In the genomic region with DNA sequence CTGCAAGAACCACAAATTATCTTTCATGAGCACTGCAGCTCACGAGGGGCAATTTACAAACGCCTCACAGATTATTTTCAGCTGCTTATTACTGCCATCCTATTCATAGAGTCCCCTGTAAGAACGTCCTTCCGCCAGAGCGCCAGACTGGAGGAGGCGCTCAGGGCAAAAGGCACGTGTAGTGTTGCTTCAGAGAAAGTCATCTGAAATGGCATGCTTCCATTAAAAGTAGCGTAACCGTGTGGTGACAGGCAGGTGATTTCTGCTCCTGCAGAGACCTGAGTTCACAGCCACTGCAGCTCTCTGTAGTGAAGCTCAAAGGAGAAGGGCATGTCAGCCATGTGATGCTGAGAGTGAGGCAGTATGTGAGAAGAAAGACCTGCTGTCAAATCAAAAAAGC, we compare ENCODE assay signal across 18 mouse cellular contexts. TPM values are rescaled to one million over a fixed set of nuclear protein-coding genes. Genes with fewer than 3 reads are reported as not detected.
DNase-seq lines count a peak whose midpoint lies in the region; ATAC-seq and TF ChIP-seq lines count a peak whose summit lies in the region.
"Had no signal": no experiment of that assay in that cellular context is flagged by ENCODE, and none has a peak within 500 bp of the region (broad histone marks: within the 10 kb centered on the region; RNA-seq: fewer than 3 reads in every experiment).

No protein-coding gene starts in this region.

- no peak overlapping the region for H3K4me2 ChIP-seq in forebrain, embryonic 14.5 days (ENCODE audit: low read length)
- no peak overlapping the region for H3K4me2 ChIP-seq in forebrain, embryonic 11.5 days (ENCODE audit: low read depth, low read length, severe bottlenecking)
- no peak overlapping the region for H3K4me2 ChIP-seq in heart, postnatal 0 days (ENCODE audit: low read depth, low read length)
- no peak overlapping the region for H3K4me2 ChIP-seq in heart, embryonic 11.5 days
- no peak overlapping the region for H3K4me2 ChIP-seq in neural tube, embryonic 13.5 days
- no peak overlapping the region for H3K4me2 ChIP-seq in neural tube, embryonic 15.5 days
- H3K4me2 ChIP-seq: liver, embryonic 13.5 days had no signal

- H3K4me3 ChIP-seq in forebrain, embryonic 14.5 days (ENCODE audit: low read depth, low read length), result no peak overlapping the region
- H3K4me3 ChIP-seq in forebrain, embryonic 11.5 days (ENCODE audit: low read depth, low read length), result no peak overlapping the region
- H3K4me3 ChIP-seq in heart, postnatal 0 days (ENCODE audit: low read depth, low read length), result no peak overlapping the region
- no peak overlapping the region for H3K4me3 ChIP-seq in heart, embryonic 11.5 days (ENCODE audit: low read depth, low read length)
- no peak overlapping the region for H3K4me3 ChIP-seq in neural tube, embryonic 13.5 days
- H3K4me3 ChIP-seq in neural tube, embryonic 15.5 days (replicated peaks), result no peak overlapping the region
- no peak overlapping the region for H3K4me3 ChIP-seq in kidney, adult 2 months (ENCODE audit: insufficient read depth, low read depth, low read length)
- H3K4me3 ChIP-seq: liver, embryonic 13.5 days had no signal

- TF ChIP-seq EP300 in heart, postnatal 0 days (IDR thresholded peaks at IDR 0.05; ENCODE audit: low read depth), result no peak

- no peak overlapping the region for H3K9ac ChIP-seq in forebrain, embryonic 14.5 days (ENCODE audit: low read length)
- no peak overlapping the region for H3K9ac ChIP-seq in forebrain, embryonic 11.5 days (ENCODE audit: low read length)
- no peak overlapping the region for H3K9ac ChIP-seq in heart, postnatal 0 days (replicated peaks; ENCODE audit: low read depth, low read length)
- no peak overlapping the region for H3K9ac ChIP-seq in heart, embryonic 11.5 days (ENCODE audit: low read depth, low read length)
- H3K9ac ChIP-seq in neural tube, embryonic 13.5 days, result no peak overlapping the region
- H3K9ac ChIP-seq in neural tube, embryonic 15.5 days (replicated peaks), result no peak overlapping the region
- H3K9ac ChIP-seq: liver, embryonic 13.5 days had no signal

- peaks cover 19% of the 10 kb centered on the region for H3K4me1 ChIP-seq in forebrain, embryonic 14.5 days (ENCODE audit: control insufficient read depth, insufficient read depth, low read length)
- H3K4me1 ChIP-seq in forebrain, embryonic 11.5 days (replicated peaks; ENCODE audit: control insufficient read depth, insufficient read depth, low read length), result no peaks in the 10 kb centered on the region
- no peaks in the 10 kb centered on the region for H3K4me1 ChIP-seq in heart, postnatal 0 days (ENCODE audit: control insufficient read depth, insufficient read depth)
- H3K4me1 ChIP-seq in heart, embryonic 11.5 days (ENCODE audit: control insufficient read depth, insufficient read depth, low read length), result peaks cover 7% of the 10 kb centered on the region; the same call in 1 of the 2 replicates
- peaks cover 24% of the 10 kb centered on the region for H3K4me1 ChIP-seq in neural tube, embryonic 13.5 days (replicated peaks)
- H3K4me1 ChIP-seq in neural tube, embryonic 15.5 days, result peaks cover 7% of the 10 kb centered on the region; the same call in 1 of the 2 replicates
- no peaks in the 10 kb centered on the region for H3K4me1 ChIP-seq in kidney, adult 2 months (ENCODE audit: control insufficient read depth, insufficient read depth, low read length)
- H3K4me1 ChIP-seq: liver, embryonic 13.5 days had no signal

- no peaks in the 10 kb centered on the region for H3K9me3 ChIP-seq in forebrain, embryonic 14.5 days (replicated peaks; ENCODE audit: control insufficient read depth, low read length)
- H3K9me3 ChIP-seq in forebrain, embryonic 11.5 days (ENCODE audit: control insufficient read depth, low read length), result no peaks in the 10 kb centered on the region
- H3K9me3 ChIP-seq in heart, postnatal 0 days (replicated peaks; ENCODE audit: control insufficient read depth, low read length), result no peaks in the 10 kb centered on the region
- no peaks in the 10 kb centered on the region for H3K9me3 ChIP-seq in heart, embryonic 11.5 days (replicated peaks; ENCODE audit: control insufficient read depth, low read length)
- H3K9me3 ChIP-seq in neural tube, embryonic 13.5 days, result no peaks in the 10 kb centered on the region
- no peaks in the 10 kb centered on the region for H3K9me3 ChIP-seq in neural tube, embryonic 15.5 days (replicated peaks)
- H3K9me3 ChIP-seq: liver, embryonic 13.5 days had no signal

- no peak overlapping the region; the same call in 1 of the 2 replicates for H3K27ac ChIP-seq in forebrain, embryonic 14.5 days (ENCODE audit: low read depth, low read length)
- no peak overlapping the region for H3K27ac ChIP-seq in forebrain, embryonic 11.5 days (ENCODE audit: low read depth, low read length)
- H3K27ac ChIP-seq in heart, postnatal 0 days (ENCODE audit: low read depth), result no peak overlapping the region
- H3K27ac ChIP-seq in heart, embryonic 11.5 days (ENCODE audit: low read depth, low read length), result no peak overlapping the region
- 0 out of 2 replicates have a peak overlapping the region, but pooled peaks have one; percentile 28 for H3K27ac ChIP-seq in neural tube, embryonic 13.5 days (replicated peaks)
- H3K27ac ChIP-seq in neural tube, embryonic 15.5 days (replicated peaks), result no peak overlapping the region
- no peak overlapping the region for H3K27ac ChIP-seq in kidney, adult 2 months (ENCODE audit: insufficient read depth, low read depth, low read length)
- H3K27ac ChIP-seq: hindbrain, postnatal 0 days; liver, embryonic 13.5 days had no signal

- H3K36me3 ChIP-seq in forebrain, embryonic 14.5 days (ENCODE audit: control insufficient read depth, insufficient read depth, low read length), result no peaks in the 10 kb centered on the region
- no peaks in the 10 kb centered on the region for H3K36me3 ChIP-seq in forebrain, embryonic 11.5 days (ENCODE audit: control insufficient read depth, insufficient read depth, low read length)
- H3K36me3 ChIP-seq in heart, postnatal 0 days (replicated peaks; ENCODE audit: control insufficient read depth, insufficient read depth, low read length), result no peaks in the 10 kb centered on the region
- H3K36me3 ChIP-seq in heart, embryonic 11.5 days (ENCODE audit: control insufficient read depth, insufficient read depth, low read length), result no peaks in the 10 kb centered on the region
- H3K36me3 ChIP-seq in neural tube, embryonic 13.5 days, result no peaks in the 10 kb centered on the region
- H3K36me3 ChIP-seq in neural tube, embryonic 15.5 days, result no peaks in the 10 kb centered on the region
- no peaks in the 10 kb centered on the region for H3K36me3 ChIP-seq in kidney, adult 2 months (ENCODE audit: control insufficient read depth, insufficient read depth, low read length)
- H3K36me3 ChIP-seq: liver, embryonic 13.5 days had no signal

- peak; percentile 47 for DNase-seq in forebrain, embryonic 14.5 days (ENCODE audit: low spot score)
- DNase-seq in forebrain, embryonic 11.5 days (ENCODE audit: low spot score), result no peak
- peak; percentile 12 for DNase-seq in heart, postnatal 0 days (ENCODE audit: low spot score)
- no peak for DNase-seq in adrenal gland, adult 8-10 months
- no peak for DNase-seq in kidney, adult 2 months
- DNase-seq: cerebellum, adult 11-12 months; kidney, adult 18-20 months; kidney, postnatal 36 days; left cerebral cortex, postnatal 4 days; liver, embryonic 13.5 days had no signal

- no peak for TF ChIP-seq POLR2A in kidney, adult 2 months (IDR thresholded peaks at IDR 0.05; ENCODE audit: low read depth, low read length)

- H3K27me3 ChIP-seq in forebrain, embryonic 14.5 days (replicated peaks; ENCODE audit: control insufficient read depth, insufficient read depth, low read length), result no peaks in the 10 kb centered on the region
- peaks cover 2% of the 10 kb centered on the region; the same call in 1 of the 2 replicates for H3K27me3 ChIP-seq in forebrain, embryonic 11.5 days (ENCODE audit: control insufficient read depth, insufficient read depth, low read length)
- H3K27me3 ChIP-seq in heart, postnatal 0 days (ENCODE audit: control insufficient read depth, insufficient read depth, low read length), result no peaks in the 10 kb centered on the region
- no peaks in the 10 kb centered on the region for H3K27me3 ChIP-seq in heart, embryonic 11.5 days (ENCODE audit: control insufficient read depth, insufficient read depth, low read length)
- H3K27me3 ChIP-seq in neural tube, embryonic 13.5 days, result no peaks in the 10 kb centered on the region
- H3K27me3 ChIP-seq in neural tube, embryonic 15.5 days (replicated peaks), result no peaks in the 10 kb centered on the region
- no peaks in the 10 kb centered on the region for H3K27me3 ChIP-seq in kidney, adult 2 months (replicated peaks; ENCODE audit: control insufficient read depth, insufficient read depth, low read length)
- H3K27me3 ChIP-seq: liver, embryonic 13.5 days; Patski had no signal

- 51% methylated on average over 9 of the region's 9 CpGs for WGBS in forebrain, embryonic 14.5 days
- WGBS in forebrain, embryonic 11.5 days, result 74% methylated on average over 9 of the region's 9 CpGs
- WGBS in heart, postnatal 0 days, result 32% methylated on average over 9 of the region's 9 CpGs
- WGBS in heart, embryonic 11.5 days (ENCODE audit: insufficient replicate concordance), result 61% methylated on average over 9 of the region's 9 CpGs
- WGBS in neural tube, embryonic 13.5 days, result 50% methylated on average over 9 of the region's 9 CpGs
- WGBS in neural tube, embryonic 15.5 days, result 32% methylated on average over 9 of the region's 9 CpGs
- 67% methylated on average over 9 of the region's 9 CpGs for WGBS in kidney, adult 2 months

- 0 out of 2 replicates have a peak, but pooled peaks have one; percentile 21 for ATAC-seq in forebrain, embryonic 14.5 days
- ATAC-seq in forebrain, embryonic 11.5 days (replicated peaks; ENCODE audit: low FRiP score), result no peak
- ATAC-seq in heart, postnatal 0 days (ENCODE audit: insufficient read depth, low read depth), result no peak
- no peak for ATAC-seq in heart, embryonic 11.5 days (replicated peaks; ENCODE audit: insufficient number of reproducible peaks, low FRiP score, low TSS enrichment)
- ATAC-seq in neural tube, embryonic 13.5 days (ENCODE audit: low read depth), result no peak
- no peak for ATAC-seq in neural tube, embryonic 15.5 days (ENCODE audit: low FRiP score)
- ATAC-seq: hindbrain, postnatal 0 days; lung, postnatal 0 days; Patski had no signal

- TF ChIP-seq CTCF in heart, postnatal 0 days (IDR thresholded peaks at IDR 0.05; ENCODE audit: low read depth), result no peak
- TF ChIP-seq CTCF in kidney, adult 2 months (conservative IDR thresholded peaks at IDR 0.05; ENCODE audit: insufficient read depth, insufficient read length, low read depth, low read length), result no peak

RNA-seq across cellular contexts. Expression of a gene that starts 12.5 kb away (rescaled TPM):
- polyA plus RNA-seq in forebrain, embryonic 14.5 days (2014; fragmentation: Nextera tagmentation; extraction: Ambion mirVana), result 0.25 TPM in 1 of 2 replicates, not detected in the other
- polyA plus RNA-seq in forebrain, embryonic 11.5 days (2014; fragmentation: Nextera tagmentation; extraction: Ambion mirVana), result 0.36 and 0.55 TPM in 2 replicates
- total RNA-seq in heart, postnatal 0 days (2014; rRNA removed; ENCODE audit: low replicate concordance), result 4.2 and 4.8 TPM in 2 replicates
- 3.2 and 4.8 TPM in 2 replicates for polyA plus RNA-seq in heart, postnatal 0 days (2015; fragmentation: Nextera tagmentation; extraction: Ambion mirVana)
- polyA plus RNA-seq in heart, embryonic 11.5 days (2014; fragmentation: Nextera tagmentation; extraction: Ambion mirVana), result 0.80 and 0.92 TPM in 2 replicates
- polyA plus RNA-seq in neural tube, embryonic 13.5 days (2015; fragmentation: Nextera tagmentation; extraction: Ambion mirVana), result 0.23 and 0.24 TPM in 2 replicates
- 0.14 and 0.37 TPM in 2 replicates for polyA plus RNA-seq in neural tube, embryonic 15.5 days (2015; fragmentation: Nextera tagmentation; extraction: Ambion mirVana)
- under 1 TPM in 3 of 4 experiments, not detected in 1; 0.03 to 0.17 (median 0.06) TPM for total RNA-seq in adrenal gland, adult 8-10 months (2022)
- polyA plus RNA-seq in kidney, adult 2 months (2012; rRNA removed), result 0.05 and 0.55 TPM in 2 replicates
- total RNA-seq: common myeloid progenitor, adult 5-6 weeks; layer of hippocampus, postnatal 25 days; left cerebral cortex, postnatal 4 days had no signal
- polyA plus RNA-seq: lung, postnatal 0 days; Patski had no signal

Comparison
In these comparisons a context has a peak if more than half of its experiments do, and no peak if none do; other contexts are left out.
1. DNase-seq: peak in forebrain, embryonic 14.5 days (single experiment) and heart, postnatal 0 days (single experiment); none in forebrain, embryonic 11.5 days (single experiment), adrenal gland, adult 8-10 months (single experiment) and kidney, adult 2 months (single experiment).